Mouse (Mus musculus): ENCODE data around the gene Eif4enif1. TPM values are rescaled to one million over a fixed set of nuclear protein-coding genes. Genes with fewer than 3 reads are reported as not detected.

Gene Eif4enif1
- total RNA-seq, 2 experiments from 2014 or later = 47.9 to 55.2 TPM

GRCm38 (mm10) chr11:3267133-3267532, 64.9 kb downstream of the Eif4enif1 start:
- DNase-seq = no peak

- DNase-seq = no peak
Observed at GRCm38 (mm10) chr11:3269241-3269640, 67.0 kb downstream of the Eif4enif1 start.

GRCm38 (mm10) chr11:3278351-3278750, 76.2 kb downstream of the Eif4enif1 start:
- no peak for DNase-seq

DNA sequence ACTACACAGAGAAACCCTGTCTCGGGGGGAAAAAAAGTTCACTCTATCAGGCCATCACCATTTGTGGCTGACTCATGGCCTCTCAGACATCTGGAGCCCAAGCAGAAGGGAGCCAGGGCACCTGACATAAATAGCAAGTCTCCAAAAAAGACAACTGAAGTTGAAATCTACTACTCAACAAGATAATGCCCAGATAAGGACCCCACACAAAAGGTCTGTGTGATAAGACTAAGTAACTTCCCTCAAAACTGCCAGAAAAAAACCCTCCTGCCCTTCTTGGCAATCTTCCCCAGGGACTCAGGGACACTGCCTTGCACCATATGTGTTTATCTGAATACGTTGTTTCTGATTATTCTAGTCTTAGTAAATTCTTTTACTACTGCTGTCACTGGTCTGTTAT, 77.5 kb downstream of the Eif4enif1 start:
- no peak for DNase-seq

- DNase-seq = no peak
Observed at GRCm38 (mm10) chr11:3282887-3283286, 80.7 kb downstream of the Eif4enif1 start.

DNA sequence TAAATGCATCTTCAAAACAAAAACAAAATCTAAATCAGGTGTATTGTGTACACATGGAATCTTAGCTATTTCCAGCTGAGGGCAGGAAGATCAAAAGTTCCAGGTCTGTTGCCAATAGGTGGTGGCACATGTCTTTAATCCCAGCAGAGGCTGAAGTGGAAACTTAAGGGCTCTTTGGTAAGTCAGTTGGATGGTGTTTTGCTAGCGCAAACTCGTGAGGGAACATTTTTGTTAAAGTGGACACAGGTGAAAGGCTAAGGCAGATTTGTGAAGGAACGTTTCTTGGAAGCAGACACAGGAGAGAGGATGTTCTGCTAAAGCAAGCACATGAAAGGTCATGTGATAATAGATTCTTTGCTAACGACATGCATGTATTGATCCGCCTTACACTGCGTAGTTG, 81.5 kb downstream of the Eif4enif1 start:
- DNase-seq = no peak

DNA sequence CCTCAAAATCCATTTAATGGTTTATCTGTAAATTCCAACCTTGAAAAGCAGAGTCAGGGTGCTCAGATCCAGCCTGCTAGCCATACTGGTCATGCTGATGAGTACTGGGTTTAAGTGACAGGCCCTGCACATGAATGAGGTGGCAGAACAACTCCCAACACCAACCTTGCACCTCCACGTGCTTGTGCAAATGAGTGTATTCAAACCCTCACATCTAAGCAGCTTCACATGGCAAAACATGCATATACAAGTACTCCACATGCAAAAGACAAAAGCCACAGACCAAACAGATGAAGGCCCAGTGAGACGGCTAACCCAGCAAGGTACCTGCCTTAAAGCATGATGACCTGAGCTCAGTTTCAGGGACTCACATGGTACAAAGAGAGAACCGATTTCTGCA, 83.7 kb downstream of the Eif4enif1 start:
- DNase-seq = no peak

GRCm38 (mm10) chr11:3287131-3287530, 84.9 kb downstream of the Eif4enif1 start:
- DNase-seq = no peak

- no peak for DNase-seq
Observed at GRCm38 (mm10) chr11:3287921-3288320, 85.7 kb downstream of the Eif4enif1 start.

GRCm38 (mm10) chr11:3288521-3289301, 86.5 kb downstream of the Eif4enif1 start, which contains the start of gene Patz1:
Gene Patz1 (plus strand): TSS chr11:3288874.
- DNase-seq = peak; percentile 63 to 67

DNA sequence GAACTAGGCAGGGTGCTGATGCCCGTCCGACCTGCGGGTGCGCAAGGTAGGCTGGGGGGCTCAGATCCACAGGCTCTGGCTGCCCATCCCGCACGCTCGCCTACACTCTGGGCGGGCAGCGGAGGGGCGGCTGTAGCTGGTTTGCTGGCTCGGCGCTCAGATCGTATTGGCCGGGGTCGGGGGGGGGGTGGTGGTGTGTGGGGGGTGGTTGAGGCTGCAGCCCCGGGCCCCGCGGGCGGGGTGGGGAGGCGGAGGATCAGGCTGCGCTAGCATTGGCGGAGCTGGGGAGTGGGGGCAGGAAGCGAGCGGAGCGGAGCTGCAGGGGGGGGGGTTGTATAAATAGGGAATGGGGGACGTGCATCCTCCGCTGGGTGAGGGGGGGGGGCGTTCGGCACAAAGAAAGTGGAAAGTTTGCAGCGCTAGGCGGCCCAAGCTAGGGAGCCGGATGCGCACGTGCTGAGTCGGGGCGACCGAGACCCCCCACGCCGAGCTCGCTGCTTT, 87.2 kb downstream of the Eif4enif1 start:
- peak; percentile 82 to 91 for DNase-seq

DNA sequence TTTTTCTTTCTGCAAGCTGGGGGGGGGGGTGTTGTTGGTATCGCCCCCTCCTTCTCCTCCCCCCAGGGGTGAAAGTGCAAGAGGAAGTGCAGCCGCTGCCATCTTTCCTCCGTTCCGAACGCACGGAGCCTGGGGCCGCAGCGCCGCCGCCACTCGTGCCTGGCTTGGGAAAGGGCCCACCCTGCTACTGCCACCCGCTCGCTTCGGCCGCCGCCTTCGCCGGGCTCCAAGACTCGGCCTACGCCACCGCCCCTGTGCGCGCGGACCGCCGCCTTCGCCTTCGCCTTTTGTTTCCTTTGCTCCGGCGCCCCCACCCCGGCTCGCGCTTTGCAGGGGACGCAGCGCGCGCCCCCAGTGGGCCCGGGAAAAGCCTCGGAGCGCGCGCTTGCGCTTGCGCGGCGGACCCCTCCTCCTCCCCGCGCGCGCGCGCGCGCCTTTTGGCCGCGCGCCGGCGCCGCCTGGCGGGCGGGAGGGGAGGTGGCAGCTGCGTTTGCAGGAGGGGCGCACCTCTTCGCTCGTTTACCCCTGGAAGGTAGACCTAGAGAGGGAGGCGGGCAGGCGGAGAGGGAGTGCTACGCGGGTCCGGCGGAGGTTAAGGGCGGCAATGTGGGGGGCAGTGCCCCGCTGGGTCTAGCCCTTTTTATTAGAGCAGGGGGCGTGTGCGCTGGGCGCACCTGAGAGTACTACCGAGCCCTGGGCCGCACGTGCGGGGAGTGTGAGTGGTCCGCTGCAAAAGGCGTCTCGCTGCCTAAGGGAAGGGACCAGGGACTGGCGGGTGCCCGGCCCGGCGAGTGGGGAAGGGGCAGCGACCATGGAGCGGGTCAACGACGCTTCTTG, 87.8 kb downstream of the Eif4enif1 start:
- peak; percentile 82 to 89 for DNase-seq

GRCm38 (mm10) chr11:3290640-3291310, 88.6 kb downstream of the Eif4enif1 start:
- DNase-seq = peak; percentile 56 to 61

DNA sequence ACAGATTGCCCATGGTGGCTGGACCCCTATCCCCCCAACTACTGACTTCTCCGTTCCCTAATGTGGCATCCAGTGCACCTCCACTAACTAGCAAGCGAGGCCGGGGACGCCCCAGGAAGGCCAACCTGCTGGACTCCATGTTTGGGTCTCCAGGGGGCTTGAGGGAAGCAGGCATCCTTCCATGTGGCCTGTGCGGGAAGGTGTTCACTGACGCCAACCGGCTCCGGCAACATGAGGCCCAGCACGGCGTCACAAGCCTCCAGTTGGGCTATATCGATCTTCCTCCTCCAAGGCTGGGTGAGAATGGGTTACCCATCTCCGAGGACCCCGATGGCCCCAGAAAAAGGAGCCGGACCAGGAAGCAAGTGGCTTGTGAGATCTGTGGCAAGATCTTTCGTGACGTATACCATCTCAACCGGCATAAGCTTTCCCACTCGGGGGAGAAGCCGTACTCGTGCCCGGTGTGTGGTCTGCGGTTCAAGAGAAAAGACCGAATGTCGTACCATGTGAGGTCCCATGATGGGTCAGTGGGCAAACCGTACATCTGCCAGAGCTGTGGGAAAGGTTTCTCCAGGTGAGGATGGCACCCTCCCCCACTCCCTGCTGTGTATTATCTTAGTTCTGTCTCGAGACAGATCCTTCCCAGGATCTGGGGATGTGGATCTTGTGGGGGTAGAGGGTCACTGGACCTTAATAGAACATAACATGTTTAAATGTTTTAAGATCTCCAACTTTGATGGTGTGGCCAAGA, 89.3 kb downstream of the Eif4enif1 start:
- DNase-seq = no peak

DNA sequence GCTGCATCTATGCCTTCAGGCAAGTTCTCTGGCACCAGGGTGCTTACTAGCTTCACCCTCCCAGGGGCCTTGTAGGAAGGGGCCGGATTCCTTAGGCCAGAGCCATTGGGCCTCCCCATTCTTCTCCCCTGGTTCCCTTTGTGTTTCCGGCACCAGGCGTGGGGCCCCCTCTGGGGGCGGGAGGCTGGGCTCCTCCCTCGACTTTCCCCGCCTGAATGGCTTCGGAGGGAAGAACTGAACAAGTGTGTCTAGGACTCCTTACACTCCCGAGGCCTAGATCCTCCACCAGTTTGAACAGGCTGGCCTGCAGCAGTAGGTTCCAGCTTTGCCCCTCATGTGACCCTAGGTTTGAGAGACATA, 89.8 kb downstream of the Eif4enif1 start:
- peak; percentile 51 to 53 for DNase-seq

GRCm38 (mm10) chr11:3292711-3293249, 90.6 kb downstream of the Eif4enif1 start:
- no peak for DNase-seq

DNA sequence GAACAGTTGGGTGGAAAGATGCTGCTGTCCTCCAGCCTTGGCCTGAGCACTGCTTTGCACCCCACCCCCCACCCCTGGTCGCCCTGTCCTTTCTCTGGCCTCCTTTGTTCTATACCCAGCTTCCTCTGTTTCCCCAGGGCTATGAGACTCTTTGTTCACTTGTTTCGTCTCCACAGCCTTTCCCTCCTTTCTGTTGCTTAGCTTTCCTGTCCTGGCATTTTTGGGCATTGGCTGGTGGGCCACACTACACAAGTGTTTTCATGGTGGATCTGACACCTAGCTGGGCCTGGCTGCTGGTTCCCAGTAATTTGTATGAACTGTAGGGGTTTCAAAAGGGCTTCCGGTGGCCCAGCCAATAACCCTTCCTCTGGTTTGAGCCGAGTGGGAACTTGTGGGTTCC, 91.2 kb downstream of the Eif4enif1 start:
- no peak for DNase-seq

Measured in adrenal gland, postnatal 36 days (tissue).